Mouse (Mus musculus): ENCODE measurements around the gene Fggy. TPM values are rescaled to one million over a fixed set of nuclear protein-coding genes. Genes with fewer than 3 reads are reported as not detected.

Fggy gene
- polyA plus RNA-seq, 1 experiment = 10.8 TPM

DNA sequence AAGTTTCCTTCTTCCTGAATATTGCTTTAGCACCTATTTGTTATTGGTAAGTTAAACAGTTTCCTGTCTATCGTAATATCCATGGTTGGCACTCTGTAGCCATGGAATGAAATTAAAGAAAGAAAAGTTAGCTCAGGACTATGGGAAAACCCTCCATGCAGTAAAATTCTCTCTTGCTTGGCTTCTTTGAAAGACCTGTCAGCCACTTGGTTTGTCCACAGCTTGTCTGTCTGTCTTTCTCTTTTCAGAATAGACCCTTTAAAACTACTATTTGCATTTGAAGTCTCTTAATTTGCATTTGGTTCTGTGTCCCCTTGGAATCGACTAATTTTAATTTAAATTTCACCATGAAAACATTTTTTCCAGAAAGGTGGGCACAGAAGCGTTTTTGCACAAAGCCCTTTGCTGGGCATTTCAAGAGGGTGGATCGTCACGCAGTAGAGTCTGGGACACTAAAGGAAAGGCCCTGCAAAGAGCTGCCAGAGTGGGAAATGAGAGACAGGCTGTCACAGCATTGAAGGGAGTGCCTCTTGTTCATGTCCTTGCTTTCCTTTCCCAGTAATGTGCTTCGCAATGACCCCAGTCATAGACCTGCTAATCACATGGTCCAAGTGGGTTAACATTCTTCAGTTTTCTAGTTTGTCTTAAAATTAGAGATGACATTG, 283.2 kb downstream of the Fggy start:
- Histone ChIP-seq H3K79me3 (ENCODE audit: low read depth) (no peaks in the 10 kb centered on the region), H3K79me2 (ENCODE audit: control insufficient read depth, insufficient read depth) (no peaks in the 10 kb centered on the region), H3K36me3 (ENCODE audit: control insufficient read depth, insufficient read depth) (no peaks in the 10 kb centered on the region), H3K27me3 (ENCODE audit: control insufficient read depth, insufficient read depth, insufficient read length) (no peaks in the 10 kb centered on the region), H3K4me3 (ENCODE audit: insufficient read depth, poor library complexity, severe bottlenecking) (no peak overlapping the region), H3ac (ENCODE audit: control insufficient read depth, insufficient read length, low read depth) (no peak overlapping the region)
- TF ChIP-seq MYOG (IDR thresholded peaks at IDR 0.05; ENCODE audit: control insufficient read depth, extremely low read depth, insufficient read length) = no peak

DNA sequence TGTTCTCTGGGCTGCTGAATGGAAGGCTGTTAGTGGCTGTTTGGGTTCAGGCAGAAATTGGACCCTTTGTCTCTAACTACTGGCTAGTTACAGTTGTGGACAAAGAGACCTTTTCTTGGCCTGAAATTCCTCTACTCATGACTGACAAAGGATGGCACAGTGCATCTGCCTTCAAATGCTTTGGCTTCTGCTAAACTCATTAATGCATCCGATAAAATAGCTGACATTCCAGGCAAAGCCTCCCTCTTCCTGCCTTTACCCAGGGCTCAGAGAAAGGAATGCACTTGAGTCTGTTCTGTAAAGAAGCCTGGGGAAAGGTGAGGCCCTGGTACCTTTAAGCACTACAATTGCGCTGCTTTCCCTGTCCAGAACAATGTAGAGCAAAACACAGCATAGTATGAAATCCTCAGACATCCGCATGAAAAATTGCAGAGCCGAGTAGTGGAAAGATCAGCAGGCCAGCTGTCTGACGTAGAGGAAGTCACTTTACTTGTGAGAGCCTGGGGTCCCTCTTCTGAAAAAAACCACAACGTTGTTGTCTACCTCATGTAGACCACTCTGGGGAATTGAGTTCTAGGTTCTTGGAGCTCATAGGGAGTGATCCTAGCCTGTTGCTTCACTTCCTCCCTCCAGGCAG, 288.8 kb downstream of the Fggy start:
- Histone ChIP-seq H3K79me3 (ENCODE audit: low read depth) (no peaks in the 10 kb centered on the region), H3K36me3 (ENCODE audit: control insufficient read depth, insufficient read depth) (no peaks in the 10 kb centered on the region), H3K79me2 (ENCODE audit: control insufficient read depth, insufficient read depth) (no peaks in the 10 kb centered on the region), H3ac (ENCODE audit: control insufficient read depth, insufficient read length, low read depth) (no peak overlapping the region), H3K27me3 (ENCODE audit: control insufficient read depth, insufficient read depth, insufficient read length) (no peaks in the 10 kb centered on the region), H3K4me3 (ENCODE audit: insufficient read depth, poor library complexity, severe bottlenecking) (no peak overlapping the region)
- TF ChIP-seq CEBPB (IDR thresholded peaks at IDR 0.05; ENCODE audit: low read depth) = no peak
- no peak for TF ChIP-seq MYOD1 (IDR thresholded peaks at IDR 0.05; ENCODE audit: control insufficient read depth, insufficient read length, low read depth)
- TF ChIP-seq MYOG (IDR thresholded peaks at IDR 0.05; ENCODE audit: control insufficient read depth, extremely low read depth, insufficient read length) = no peak

DNA sequence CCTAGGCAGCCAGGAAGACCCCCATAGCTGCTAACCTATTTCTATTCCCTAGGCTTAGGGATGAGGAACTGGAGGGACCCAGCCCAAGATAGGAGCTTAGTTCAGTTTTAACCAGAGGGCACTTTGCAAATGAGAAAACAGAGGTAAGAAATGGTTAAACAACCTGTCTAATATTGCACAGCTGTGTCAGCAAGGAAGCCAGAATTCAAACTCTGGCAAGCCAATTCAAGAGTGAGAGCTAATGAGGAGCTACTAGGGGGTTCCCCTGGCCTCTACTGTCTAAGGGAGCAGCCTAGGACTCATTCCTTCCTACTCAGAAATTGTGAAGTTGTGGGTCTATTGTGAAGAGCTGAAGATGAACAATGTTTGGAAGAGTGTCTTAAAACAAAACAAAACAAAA, 289.9 kb downstream of the Fggy start:
- Histone ChIP-seq H3K36me3 (ENCODE audit: control insufficient read depth, insufficient read depth) (no peaks in the 10 kb centered on the region), H3K27me3 (ENCODE audit: control insufficient read depth, insufficient read depth, insufficient read length) (no peaks in the 10 kb centered on the region), H3ac (ENCODE audit: control insufficient read depth, insufficient read length, low read depth) (no peak overlapping the region), H3K79me2 (ENCODE audit: control insufficient read depth, insufficient read depth) (no peaks in the 10 kb centered on the region), H3K4me3 (ENCODE audit: insufficient read depth, poor library complexity, severe bottlenecking) (no peak overlapping the region), H3K79me3 (ENCODE audit: low read depth) (no peaks in the 10 kb centered on the region)
- TF ChIP-seq CEBPB (IDR thresholded peaks at IDR 0.05; ENCODE audit: low read depth) (no peak), MYOD1 (IDR thresholded peaks at IDR 0.05; ENCODE audit: control insufficient read depth, insufficient read length, low read depth) (no peak), MYOG (IDR thresholded peaks at IDR 0.05; ENCODE audit: control insufficient read depth, extremely low read depth, insufficient read length) (no peak), USF1 (IDR thresholded peaks at IDR 0.05; ENCODE audit: low read depth) (no peak), MAX (IDR thresholded peaks at IDR 0.05) (no peak), CTCF (IDR thresholded peaks at IDR 0.05; ENCODE audit: control insufficient read depth, insufficient read depth, insufficient read length) (no peak), FOSL1 (IDR thresholded peaks at IDR 0.05; ENCODE audit: insufficient read depth, low read length, poor library complexity, severe bottlenecking) (no peak)

DNA sequence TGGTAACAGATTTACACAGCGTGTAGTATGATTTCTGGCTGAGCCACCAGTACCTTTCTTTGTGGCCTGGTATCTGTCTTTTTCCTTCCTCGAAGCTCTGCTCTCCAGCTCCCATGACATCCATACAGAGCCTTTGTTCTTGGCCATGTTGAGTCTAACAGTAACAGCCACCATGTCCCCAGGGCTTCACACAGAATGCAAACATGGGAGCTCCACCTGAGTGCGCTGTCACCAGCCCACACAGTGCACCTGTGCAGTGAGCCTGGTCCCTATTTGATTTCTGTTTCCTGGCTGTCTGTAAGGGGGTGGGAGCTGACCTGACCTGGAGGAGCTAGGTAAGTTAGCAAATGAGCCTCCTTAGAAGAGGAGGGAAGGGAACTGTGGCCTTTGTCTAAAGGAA, 290.4 kb downstream of the Fggy start:
- TF ChIP-seq MYOD1 (IDR thresholded peaks at IDR 0.05; ENCODE audit: control insufficient read depth, insufficient read length, low read depth) (no peak), MYOG (IDR thresholded peaks at IDR 0.05; ENCODE audit: control insufficient read depth, extremely low read depth, insufficient read length) (no peak), CTCF (IDR thresholded peaks at IDR 0.05; ENCODE audit: control insufficient read depth, insufficient read depth, insufficient read length) (no peak), MAX (IDR thresholded peaks at IDR 0.05) (no peak), FOSL1 (IDR thresholded peaks at IDR 0.05; ENCODE audit: insufficient read depth, low read length, poor library complexity, severe bottlenecking) (no peak), USF1 (IDR thresholded peaks at IDR 0.05; ENCODE audit: low read depth) (no peak), CEBPB (IDR thresholded peaks at IDR 0.05; ENCODE audit: low read depth) (no peak)
- Histone ChIP-seq H3ac (ENCODE audit: control insufficient read depth, insufficient read length, low read depth) (no peak overlapping the region), H3K4me3 (ENCODE audit: insufficient read depth, poor library complexity, severe bottlenecking) (no peak overlapping the region), H3K36me3 (ENCODE audit: control insufficient read depth, insufficient read depth) (no peaks in the 10 kb centered on the region), H3K79me3 (ENCODE audit: low read depth) (no peaks in the 10 kb centered on the region), H3K79me2 (ENCODE audit: control insufficient read depth, insufficient read depth) (no peaks in the 10 kb centered on the region), H3K27me3 (ENCODE audit: control insufficient read depth, insufficient read depth, insufficient read length) (no peaks in the 10 kb centered on the region)

DNA sequence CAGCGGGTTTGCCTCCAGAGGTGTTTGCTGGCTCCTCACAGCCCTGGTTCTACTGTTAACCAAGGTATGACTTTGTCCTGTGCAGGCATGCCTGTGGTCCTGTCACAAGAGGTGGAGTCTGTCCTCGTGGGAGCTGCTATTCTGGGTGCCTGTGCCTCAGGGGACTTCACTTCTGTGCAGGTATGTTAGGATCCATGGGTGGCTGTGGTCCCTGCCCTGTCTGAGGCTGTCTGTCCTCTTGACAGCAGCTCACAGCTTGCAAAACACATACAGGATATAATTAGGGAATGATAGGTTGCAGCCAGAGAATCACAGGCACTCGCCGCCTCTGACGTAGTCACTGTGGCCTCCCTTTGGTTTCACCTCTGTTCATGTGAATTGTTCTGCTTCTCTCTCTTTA, 292.2 kb downstream of the Fggy start:
- Histone ChIP-seq H3K79me2 (ENCODE audit: control insufficient read depth, insufficient read depth) (no peaks in the 10 kb centered on the region), H3K27me3 (ENCODE audit: control insufficient read depth, insufficient read depth, insufficient read length) (no peaks in the 10 kb centered on the region), H3ac (ENCODE audit: control insufficient read depth, insufficient read length, low read depth) (no peak overlapping the region), H3K79me3 (ENCODE audit: low read depth) (no peaks in the 10 kb centered on the region), H3K36me3 (ENCODE audit: control insufficient read depth, insufficient read depth) (no peaks in the 10 kb centered on the region), H3K4me3 (ENCODE audit: insufficient read depth, poor library complexity, severe bottlenecking) (no peak overlapping the region)
- no peak for TF ChIP-seq CEBPB (IDR thresholded peaks at IDR 0.05; ENCODE audit: low read depth)
- no peak for TF ChIP-seq MYOG (IDR thresholded peaks at IDR 0.05; ENCODE audit: control insufficient read depth, extremely low read depth, insufficient read length)
- no peak for TF ChIP-seq MAX (IDR thresholded peaks at IDR 0.05)
- TF ChIP-seq USF1 (IDR thresholded peaks at IDR 0.05; ENCODE audit: low read depth) = no peak
- TF ChIP-seq MYOD1 (IDR thresholded peaks at IDR 0.05; ENCODE audit: control insufficient read depth, insufficient read length, low read depth) = no peak
- TF ChIP-seq CTCF (IDR thresholded peaks at IDR 0.05; ENCODE audit: control insufficient read depth, insufficient read depth, insufficient read length) = no peak
- no peak for TF ChIP-seq FOSL1 (IDR thresholded peaks at IDR 0.05; ENCODE audit: insufficient read depth, low read length, poor library complexity, severe bottlenecking)
